Mouse (Mus musculus): ENCODE results near the gene Alox8.

Alox8 gene

DNA sequence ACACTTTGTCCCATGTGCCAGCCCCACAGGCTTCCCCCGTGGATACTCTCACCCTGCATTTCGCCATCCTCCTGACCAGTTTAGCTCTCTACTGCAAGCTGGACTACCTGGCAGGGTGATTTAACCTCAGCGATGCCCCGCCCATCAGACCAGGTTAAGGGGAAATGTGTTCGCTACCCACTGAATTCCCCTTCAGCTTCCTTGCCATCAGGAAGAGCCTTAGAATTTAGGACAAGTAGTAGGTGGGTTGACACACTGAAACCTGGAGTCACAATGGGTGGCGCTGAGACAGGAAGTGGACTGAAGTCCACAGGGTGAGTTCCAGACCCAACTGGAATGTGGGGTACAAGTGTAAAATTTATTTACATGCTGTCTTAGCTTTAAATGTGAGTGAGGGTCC lies at the start of gene Alox8:
Gene Alox8 (minus strand): TSS at position 101 of the 400 bp plus-strand sequence.
- no peak for DNase-seq (ENCODE audit: low spot score in 2 of 2)

DNA sequence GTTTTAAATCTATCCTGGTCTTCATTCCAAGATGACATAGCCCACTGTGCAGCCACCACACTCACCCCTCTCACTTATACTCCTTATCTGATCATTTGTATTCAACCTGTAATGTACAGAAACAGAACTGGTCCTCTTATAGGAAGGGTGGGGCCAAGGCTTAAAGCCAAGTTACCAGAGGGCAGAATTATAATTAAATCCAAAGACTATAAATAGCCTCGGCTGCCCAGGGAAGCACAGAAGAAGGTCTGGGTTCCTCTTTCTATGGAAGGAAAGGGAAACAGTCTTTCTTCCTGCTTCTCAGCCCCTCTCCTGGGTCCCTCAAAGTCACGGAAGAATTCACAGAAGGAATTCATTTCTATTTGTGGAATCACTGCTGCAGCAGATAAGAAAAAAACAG lies 48.0 kb upstream of the Alox8 start:
- no peak for DNase-seq (ENCODE audit: low spot score in 2 of 2)

DNA sequence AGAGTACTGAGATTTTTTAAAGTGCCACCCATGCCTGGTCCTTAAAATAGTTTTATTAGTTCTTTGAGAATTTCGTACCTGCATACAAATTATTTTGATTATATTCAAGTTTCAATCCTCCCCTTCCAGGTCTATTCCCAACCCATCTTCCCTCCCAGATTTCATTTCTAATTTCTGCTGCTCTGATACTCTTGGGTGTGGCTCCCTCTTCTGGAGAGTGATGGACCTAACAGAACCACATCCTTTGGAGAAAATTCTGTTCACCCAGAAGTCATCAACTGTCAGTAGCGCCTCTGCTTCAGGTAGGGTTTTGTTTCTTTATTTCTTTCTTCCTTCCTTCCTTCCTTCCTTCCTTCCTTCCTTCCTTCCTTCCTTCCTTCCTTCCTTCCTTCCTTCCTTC lies 47.3 kb upstream of the Alox8 start:
- no peak for DNase-seq (ENCODE audit: low spot score in 2 of 2)

DNA sequence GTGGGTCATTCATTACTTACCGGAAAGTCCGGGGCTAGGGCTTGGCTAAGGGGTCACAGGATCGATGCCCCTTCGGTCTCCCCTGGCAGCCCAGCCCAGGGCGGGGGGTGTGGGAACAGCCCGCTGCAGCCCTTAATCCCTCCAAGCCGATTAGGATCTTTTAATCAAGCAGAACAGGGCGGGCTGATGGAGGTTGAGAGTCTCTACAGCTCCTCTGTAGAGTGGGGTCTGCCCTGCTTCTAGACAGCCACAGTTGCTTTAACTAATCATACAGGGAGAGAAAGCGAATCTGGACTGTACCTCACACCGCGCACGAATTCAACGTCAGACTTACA lies 39.2 kb upstream of the Alox8 start, which contains the start of gene Gucy2e:
Gene Gucy2e (minus strand): TSS at position 111 of the 335 bp plus-strand sequence.
- DNase-seq (ENCODE audit: low spot score in 2 of 2), result no peak

DNA sequence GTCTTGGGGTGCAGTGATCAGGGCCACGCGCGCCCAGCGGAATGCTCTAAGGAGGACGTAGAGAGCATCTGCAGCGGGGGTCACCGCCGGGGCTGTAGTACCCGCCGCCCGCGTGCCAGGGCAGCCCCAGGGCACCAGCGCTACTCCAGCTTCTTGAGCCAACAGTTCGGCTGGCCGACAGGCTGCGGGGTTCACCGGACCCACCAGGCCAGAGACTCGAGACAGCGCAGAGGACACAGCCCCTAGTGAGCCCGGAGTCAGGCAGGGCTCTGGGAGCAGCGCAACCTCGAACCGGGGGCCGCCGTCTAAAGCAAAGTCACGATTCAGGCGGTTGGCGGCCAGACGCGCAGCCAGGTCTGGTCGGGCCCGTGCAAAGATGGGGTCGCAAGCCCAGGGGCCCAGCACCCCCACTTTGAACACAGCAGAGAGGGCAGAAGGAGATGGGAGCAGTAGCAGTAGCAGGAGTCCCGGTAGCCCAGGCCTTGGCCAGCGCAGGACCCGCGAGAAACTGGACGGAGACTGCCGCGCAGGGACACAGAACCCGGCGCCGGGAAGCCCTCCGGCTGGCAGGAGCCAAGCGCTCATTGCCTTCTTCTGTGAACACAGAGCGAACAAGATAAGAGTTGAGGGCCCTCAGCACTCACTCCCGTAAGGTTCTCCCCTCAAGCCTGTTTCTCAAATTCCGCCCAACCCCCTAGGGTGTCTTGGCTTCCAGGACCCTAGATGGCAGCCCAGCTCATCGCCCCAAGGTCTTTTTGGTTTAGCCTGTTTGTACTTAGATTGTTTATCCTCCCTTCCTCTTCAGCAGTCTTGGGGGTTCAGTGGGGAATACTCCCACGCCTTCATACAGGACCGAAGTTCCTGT lies 38.6 kb upstream of the Alox8 start:
- DNase-seq (ENCODE audit: low spot score in 2 of 2), result no peak

DNA sequence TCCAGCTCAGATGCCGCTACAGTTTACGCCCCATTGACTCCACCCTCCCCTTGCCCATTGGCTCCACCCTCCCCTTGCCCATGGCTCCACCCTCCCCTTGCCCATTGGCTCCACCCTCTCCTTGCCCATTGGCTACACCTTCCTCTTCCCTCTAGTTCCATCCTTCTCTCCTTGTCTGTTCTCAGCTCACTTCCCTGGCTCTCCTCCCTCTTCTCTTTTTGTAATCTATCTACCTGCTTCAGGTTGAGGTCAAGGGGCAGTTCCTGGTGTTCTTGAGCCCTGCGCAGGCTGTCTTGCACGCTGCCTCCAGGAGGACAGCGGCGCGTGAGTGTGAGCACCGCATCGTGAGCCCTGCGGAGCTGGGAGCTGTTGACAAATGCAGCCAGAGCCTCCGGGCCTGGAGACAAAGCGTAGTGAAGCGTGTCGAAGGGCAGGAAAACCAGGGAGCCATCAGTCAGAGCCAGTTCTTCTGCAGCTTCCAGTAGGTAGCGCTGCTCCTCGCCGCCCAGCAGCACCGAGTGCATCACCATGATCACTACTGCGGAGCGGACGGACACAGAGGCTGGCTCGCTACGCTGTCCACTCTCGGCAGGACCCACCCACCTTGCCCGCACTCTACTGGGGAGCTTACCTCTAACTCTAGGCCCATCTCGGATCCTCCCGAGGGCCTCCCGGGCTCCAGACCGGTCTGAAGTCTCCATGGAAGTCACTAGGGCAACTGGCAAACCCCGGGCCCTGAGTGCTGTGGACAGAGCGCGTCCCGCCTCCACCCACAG lies 37.8 kb upstream of the Alox8 start:
- DNase-seq (ENCODE audit: low spot score in 2 of 2), result peak; percentile 41 to 75

DNA sequence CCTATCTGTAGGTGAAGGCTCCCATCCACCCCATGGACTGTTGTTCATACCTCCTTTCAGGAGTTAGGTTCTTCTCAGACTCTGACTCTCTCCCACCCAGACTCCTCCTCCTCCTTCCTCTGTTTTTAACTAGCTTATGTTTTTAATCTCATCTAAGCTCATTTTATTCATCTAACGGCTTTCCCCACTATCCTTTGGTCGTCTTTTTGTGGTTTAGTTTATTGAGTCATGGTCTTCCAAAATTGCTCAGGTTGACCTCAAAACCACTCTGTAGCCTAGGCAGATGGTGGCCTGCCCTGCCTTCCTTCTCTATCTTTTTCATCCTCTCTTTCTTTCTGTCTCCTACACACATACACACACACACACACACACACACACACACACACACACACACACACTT lies 35.5 kb upstream of the Alox8 start:
- no peak for DNase-seq (ENCODE audit: low spot score in 2 of 2)

DNA sequence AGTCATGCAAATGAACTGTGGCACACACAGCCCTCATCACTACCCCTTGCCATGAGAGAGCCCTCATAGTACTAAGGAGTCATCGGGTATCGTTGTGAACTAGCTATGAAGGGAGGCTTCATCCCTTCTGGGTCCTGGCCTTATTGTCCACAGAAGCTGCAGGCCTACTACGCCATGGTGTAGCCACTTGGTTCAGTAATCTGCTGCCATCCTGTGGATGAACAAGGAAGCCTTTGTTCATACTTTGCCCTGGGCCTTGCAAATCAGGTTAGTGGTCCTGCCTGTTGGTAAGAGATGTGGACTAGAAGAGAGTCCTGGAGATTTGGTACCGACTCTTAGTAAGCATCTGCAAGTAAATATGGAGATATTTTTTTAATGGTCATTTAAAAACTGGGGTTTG lies 32.8 kb upstream of the Alox8 start:
- DNase-seq (ENCODE audit: low spot score in 2 of 2), result no peak

DNA sequence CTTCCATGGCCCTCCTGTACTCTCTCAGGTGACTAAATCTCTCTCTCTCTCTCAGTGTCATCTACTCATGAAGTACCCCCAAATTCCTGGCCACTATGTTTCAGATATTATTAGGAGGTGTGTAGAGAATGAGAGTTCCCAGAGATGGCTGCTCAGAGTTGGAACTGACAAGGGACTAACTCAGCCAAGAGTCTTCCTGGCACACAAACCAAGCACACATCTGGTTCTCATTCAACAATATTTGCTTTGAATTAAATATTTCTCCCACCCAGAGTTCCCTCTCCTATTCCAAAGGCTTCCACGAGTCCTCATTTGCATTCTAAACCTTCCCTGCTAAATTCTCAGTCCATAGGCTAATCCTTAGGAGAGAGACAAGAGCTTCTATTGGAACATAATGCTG lies 28.1 kb upstream of the Alox8 start:
- no peak for DNase-seq (ENCODE audit: low spot score in 2 of 2)

DNA sequence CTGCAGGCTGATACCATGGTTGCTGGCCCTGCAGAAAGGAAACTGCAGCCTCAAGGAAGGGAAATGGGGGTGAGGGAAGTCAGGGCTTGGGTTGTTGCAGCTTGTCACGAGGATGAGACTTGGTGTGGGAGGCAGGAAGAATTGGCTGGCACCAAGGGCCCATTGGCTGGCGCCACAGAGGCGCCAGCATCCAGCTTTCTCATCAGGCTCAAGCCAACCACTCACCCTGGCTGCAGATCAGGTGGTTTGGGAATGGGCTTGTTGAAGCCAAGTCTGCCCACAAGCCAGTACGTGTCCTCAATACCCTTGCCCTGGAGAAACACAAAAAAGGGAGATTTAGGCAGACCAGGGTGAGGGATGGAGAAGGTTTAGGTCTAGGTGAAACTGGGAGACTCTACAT lies 25.5 kb upstream of the Alox8 start:
- DNase-seq (ENCODE audit: low spot score in 2 of 2), result no peak

DNA sequence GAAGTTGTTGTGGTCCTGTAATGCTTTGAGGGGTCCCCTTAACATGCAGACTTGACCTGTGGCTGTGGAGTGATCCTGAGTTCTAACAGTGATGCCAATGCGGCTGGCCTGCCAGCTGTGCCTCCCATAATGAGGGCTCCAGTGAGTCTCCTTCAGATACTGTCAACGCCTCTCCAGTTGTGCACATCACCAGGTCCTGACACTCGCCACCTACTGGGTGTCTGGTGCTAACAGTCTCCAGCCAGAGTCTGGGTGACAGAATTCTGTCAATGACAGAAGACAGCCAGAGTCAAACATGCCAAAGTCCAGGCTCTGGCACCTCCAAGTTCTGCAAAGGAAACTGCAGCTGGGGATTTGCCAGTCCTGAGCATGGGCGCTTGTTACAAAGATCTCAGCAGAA lies 23.4 kb upstream of the Alox8 start:
- DNase-seq (ENCODE audit: low spot score in 2 of 2), result no peak

DNA sequence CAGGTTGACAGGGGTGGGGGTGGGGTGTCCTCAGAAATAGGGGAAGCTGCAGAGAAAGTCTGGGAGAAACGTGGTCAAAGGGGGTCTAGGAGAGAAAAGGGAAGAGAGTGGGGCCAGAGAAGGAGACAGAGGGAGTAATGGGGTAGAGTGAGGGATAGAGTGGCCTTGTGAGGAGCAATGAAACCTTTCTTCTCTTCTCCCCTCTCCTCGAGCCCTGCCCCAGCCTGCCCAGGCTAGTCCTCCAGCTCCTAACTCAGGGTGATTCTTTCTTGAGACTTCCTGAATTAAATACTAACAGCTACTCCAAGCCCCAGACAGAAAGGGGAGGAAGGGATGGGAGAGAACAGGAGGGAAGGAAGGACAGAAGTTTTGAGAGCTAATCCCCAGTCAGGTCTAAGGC lies 21.0 kb upstream of the Alox8 start:
- no peak for DNase-seq (ENCODE audit: low spot score in 2 of 2)

DNA sequence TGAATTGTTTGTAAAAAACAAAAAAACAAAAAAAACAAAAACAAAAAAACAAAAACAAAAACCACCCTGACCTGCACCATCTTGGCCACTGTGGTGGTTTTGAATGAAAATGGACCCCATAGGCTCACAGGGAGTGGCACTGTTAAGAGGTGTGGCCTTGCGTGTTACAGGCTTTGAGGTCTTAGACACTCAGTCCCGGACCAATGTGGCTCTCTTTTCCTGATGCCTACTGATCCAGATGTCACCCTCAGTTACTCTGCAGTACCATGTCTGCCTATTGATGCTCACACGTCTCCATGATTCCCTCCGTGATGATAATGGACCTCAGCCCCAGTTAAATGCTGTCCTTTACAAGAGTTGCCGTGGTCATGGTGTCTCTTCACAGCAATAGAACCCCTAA lies 19.8 kb upstream of the Alox8 start:
- no peak for DNase-seq (ENCODE audit: low spot score in 2 of 2)

DNA sequence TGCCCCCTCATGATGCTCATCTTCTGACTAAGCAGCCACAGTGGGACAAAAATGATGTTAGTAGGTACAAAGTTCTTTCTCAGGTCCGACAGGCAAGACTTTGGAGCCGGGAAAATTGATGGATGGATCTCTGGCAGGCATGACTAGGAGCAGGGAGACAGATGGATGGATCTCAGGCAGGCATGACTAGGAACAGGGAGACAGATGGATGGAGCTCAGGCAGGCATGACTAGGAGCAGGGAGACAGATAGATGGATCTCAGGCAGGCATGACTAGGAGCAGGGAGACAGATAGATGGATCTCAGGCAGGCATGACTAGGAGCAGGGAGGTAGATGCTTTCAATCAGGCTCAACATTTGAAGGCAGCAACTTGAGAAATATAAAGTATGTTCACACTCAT lies 13.8 kb upstream of the Alox8 start:
- DNase-seq (ENCODE audit: low spot score in 2 of 2), result no peak

DNA sequence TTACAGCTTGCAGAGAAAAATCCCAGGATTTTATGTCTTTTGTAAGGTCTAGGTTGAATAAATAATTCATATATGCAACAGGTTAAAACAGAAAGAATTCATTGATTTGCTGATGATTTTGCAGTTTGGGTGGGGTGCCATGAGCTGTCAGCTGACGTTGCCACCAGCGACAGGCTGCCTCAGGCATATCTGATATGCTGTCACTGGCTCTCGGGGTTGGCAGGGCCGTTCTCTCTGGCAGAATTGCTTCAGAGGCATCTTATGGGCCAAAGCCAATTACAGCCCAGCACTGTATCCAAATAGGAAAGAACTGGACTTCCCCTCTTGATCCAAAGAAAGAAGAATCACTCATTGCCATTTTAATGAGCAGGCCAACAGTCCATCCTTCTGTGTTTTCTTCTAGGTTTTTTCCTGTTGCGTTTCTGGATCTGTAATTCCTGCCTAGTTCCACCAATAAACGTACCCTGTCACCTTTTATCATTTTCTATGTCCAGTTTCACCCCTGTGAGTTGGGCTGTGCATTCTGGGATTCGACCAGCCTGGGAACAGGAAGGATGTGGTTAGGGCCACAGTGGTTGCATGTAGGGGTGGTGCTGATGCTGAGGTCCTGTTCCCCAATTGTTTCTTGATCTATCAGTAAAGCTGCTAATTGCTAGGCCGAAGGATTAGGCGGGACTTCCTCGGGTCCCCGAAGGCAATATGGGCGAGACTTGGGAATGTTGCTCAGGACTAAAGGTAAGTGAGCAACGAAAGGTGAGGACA lies 5.0 kb upstream of the Alox8 start:
- DNase-seq (ENCODE audit: low spot score in 2 of 2), result no peak

DNA sequence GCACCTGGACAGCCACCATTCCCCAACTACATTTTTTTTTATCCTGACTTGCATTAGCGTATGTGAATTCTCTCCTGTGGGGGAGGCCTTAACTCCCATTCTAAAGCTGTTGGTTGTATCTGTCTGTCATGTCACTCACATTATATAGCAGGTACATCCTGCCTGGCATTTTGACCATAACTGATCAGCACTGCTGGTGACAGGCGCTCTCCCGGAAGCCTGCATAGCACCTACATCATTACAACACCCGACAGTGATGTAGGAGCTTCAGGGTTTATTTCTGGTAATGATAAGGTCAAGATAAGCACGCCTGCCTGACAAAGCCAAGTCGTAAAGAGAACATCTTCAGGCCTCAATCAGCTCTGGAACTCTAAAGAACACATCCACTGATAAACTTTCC lies 2.6 kb upstream of the Alox8 start:
- DNase-seq (ENCODE audit: low spot score in 2 of 2), result no peak

DNA sequence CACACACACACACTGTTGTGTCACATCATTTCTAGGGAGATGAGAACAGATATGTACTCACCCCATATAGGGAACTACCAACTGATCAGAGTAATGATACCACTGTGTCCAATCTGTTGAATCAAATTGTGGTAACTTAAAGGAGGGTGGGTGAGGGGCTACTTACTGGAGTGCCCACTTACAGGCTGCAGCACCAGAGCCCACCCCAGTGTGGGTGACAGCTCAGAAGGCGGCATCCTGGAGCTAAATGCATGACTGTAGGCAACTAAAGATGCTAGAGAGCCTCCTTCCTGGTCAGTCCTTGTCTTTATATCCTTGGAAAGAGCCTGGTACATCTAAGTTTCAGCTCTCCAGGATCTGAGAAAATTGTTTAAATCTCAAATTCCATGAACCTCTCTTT lies 1.6 kb upstream of the Alox8 start:
- DNase-seq (ENCODE audit: low spot score in 2 of 2), result no peak

DNA sequence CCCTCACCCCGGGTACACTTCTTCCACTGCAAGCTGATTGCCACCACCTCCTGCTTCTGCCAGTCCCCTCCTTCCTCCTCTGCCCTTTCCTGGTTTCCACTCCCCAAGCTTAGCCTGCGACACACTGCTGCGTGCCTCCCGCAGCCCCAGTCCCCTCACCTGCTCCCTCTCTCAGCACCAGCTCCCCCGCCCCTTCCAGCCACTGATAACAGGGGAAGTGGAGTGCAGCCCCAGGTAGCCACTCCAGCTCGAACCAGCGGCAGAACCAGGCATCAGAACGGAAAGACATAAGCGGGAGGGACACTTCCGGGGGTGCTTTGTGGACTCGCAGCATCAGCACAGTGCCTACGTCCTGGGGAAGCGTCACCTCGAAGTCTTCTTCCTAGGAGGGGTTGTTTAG lies 449 bp downstream of the Alox8 start:
- no peak for DNase-seq (ENCODE audit: low spot score in 2 of 2)

DNA sequence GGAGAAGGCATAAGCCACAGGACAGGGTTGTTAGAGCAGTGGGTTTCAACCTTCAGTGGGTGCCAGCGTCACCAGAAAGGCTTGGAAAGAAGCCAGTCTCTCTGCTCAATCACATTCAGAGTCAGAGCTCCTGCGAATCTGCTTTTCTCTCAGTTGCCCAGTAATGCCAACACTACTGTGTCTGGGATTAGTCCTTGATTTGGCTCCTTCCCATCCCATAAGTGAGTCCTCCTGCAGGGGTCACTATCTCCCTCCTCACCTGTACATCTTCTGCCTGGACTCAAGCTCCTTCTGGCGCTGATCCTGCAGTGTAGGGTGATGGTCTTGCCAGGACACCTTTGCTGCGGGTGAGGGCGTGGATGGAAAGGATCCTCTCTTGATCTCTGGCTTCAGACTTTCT lies 877 bp downstream of the Alox8 start:
- no peak for DNase-seq (ENCODE audit: low spot score in 2 of 2)

DNA sequence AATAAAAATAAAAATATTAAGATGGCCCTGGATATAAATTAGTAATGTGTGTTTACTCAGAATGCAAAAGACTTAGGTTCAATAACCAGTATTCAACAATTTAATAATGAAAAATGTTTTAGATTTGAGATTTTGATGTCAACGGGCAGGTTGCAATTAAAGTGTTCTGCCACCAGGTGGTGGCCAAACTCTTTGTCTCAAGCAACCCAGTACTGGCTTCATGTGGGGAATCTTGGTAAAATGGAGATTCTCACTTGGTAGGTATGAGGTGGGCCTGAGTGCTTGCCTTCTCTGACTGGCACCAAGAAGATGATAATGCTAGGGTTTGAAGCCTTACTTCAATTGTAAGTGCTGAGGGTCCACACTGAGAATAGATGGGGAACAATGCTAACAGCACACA lies 4.8 kb downstream of the Alox8 start:
- DNase-seq (ENCODE audit: low spot score in 2 of 2), result no peak

DNA sequence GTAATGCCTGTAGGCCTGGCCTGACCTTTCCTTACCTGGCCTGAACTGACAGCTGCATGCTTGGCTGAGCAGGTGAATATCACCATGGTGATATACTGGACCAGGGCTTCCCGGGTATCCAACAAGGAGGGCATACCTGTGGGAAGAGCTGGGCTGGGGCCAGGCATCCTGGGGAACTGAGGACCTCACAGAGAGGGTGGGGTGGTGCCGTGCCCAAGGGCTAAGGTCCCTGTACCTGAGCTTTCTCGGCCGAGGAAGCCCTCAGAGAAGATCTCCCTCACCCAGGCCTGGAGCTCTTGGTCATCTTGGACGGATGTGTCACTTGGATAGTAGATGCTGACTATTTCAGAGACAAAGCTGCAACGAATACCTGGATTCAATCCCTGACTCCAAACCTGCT lies 11.7 kb downstream of the Alox8 start:
- DNase-seq (ENCODE audit: low spot score in 2 of 2), result no peak

DNA sequence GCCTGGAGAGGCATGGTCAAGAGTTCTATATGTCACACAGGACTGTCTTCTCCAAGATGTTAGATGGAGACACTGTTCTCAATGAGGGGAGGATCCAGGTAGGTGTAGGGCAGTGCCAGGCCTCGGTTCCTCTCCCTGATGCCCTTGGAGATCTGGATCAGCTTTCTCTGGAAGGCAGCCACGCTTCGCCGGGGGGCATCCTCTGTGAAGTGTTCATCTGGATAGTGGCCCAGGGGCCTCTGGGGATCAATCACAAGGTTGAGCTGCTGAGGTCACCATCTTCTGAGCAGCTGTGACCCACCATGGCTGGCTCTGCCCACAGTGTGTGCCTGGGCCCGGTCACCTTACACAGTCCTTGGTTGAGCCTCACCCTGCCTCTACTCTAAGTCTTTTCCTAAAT lies 12.6 kb downstream of the Alox8 start:
- no peak for DNase-seq (ENCODE audit: low spot score in 2 of 2)

DNA sequence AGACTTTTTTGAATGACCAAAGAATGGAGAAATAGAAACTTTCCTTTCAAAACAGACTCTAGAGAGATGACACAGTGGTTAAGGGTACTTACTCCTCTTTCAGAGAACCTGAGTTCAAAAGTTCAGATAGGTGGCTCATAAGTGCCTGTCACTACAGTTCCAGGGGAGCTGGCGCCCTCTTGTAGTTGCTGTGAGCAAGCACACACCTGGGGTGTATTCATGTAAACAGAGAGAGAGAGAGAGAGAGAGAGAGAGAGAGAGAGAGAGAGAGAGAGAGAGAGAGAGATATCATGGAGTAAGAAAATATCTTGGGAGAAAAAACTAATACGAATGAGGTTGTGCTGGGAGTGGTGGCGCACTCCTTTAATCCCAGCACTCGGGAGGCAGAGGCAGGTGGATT lies 17.5 kb downstream of the Alox8 start:
- no peak for DNase-seq (ENCODE audit: low spot score in 2 of 2)

Data from urinary bladder, postnatal 4 days (tissue).